Mouse (Mus musculus) MEL (cell line): ENCODE data around the gene Fbf1.

Experiments
- BHLHE40 ChIP-seq: IDR thresholded peaks from 2 replicates; pipeline ENCODE4 v1.6.1; 2012; ENCODE audit warnings: low read depth, mild to moderate bottlenecking, inconsistent platforms, low read length, improper control_type of control experiment, borderline replicate concordance
- CHD2 ChIP-seq: IDR thresholded peaks from 2 replicates; pipeline ENCODE4 v1.6.1; 2011; ENCODE audit warnings: low read length, improper control_type of control experiment
- CTCF ChIP-seq, 3 experiments: IDR thresholded peaks in 2 of 3; conservative IDR thresholded peaks in 1 of 3; 2 replicates each; pipeline ENCODE4 v1.5.1; 2011 to 2012; ENCODE audit warnings: low read length in 3 of 3, low read depth in 2 of 3, mild to moderate bottlenecking in 2 of 3, improper control_type of control experiment in 1 of 3, inconsistent platforms in 1 of 3, mixed read lengths in 1 of 3, moderate library complexity in 1 of 3; ENCODE audit not compliant: control insufficient read depth in 1 of 3, insufficient read depth in 1 of 3, poor library complexity in 1 of 3, severe bottlenecking in 1 of 3
- MAX ChIP-seq: IDR thresholded peaks from 2 replicates; pipeline ENCODE4 v1.6.1; 2011; ENCODE audit warnings: low read length, improper control_type of control experiment
- MYC ChIP-seq: IDR thresholded peaks from 2 replicates; pipeline ENCODE4 v1.6.1; 2011; ENCODE audit warnings: low read depth, mild to moderate bottlenecking, low read length, improper control_type of control experiment, moderate library complexity
- POLR2A ChIP-seq, 2 experiments: IDR thresholded peaks; 2 replicates each; pipeline ENCODE4 v1.6.1; 2011 to 2012; ENCODE audit warnings: low read length in 2 of 2, mild to moderate bottlenecking in 2 of 2, control low read depth in 1 of 2, improper control_type of control experiment in 1 of 2, low read depth in 1 of 2, moderate library complexity in 1 of 2; ENCODE audit not compliant: control insufficient read depth in 1 of 2, insufficient read depth in 1 of 2, poor library complexity in 1 of 2
- RAD21 ChIP-seq: IDR thresholded peaks from 2 replicates; pipeline ENCODE4 v1.6.1; 2011; ENCODE audit warnings: mild to moderate bottlenecking, low read depth, low read length, improper control_type of control experiment
- ZC3H11A ChIP-seq: IDR thresholded peaks from 2 replicates; pipeline ENCODE4 v1.6.1; 2012; ENCODE audit warnings: low read depth, mild to moderate bottlenecking, inconsistent platforms, low read length, improper control_type of control experiment

DNA sequence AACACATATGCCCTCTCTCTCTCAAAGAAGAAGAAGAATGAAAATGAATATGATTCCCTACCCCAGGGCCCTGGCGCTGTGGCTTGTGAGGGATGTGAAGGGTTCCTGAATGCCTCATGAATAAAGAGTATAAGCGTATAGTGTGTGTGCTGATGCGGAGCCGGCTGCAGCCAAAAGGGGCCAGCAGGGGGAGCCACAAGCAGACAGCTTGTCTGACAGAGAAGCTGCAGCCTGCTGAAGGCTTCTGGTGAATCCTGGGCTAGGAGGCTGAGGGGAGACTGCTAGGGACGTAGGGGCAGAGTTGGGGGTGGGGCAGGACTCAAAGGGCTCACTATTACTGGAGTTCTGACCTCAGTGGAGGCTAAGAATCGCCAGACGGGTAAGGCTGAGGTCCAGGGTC is 47.2 kb upstream of the Fbf1 start:
- no peak for TF ChIP-seq MYC
- TF ChIP-seq BHLHE40: no peak
- TF ChIP-seq MAX: no peak
- no peak for TF ChIP-seq POLR2A (IDR thresholded peaks at IDR 0.05; ENCODE audit: control insufficient read depth in 1 of 2, insufficient read depth in 1 of 2, low read depth in 1 of 2, low read length in 2 of 2, poor library complexity in 1 of 2)
- TF ChIP-seq RAD21: peak; percentile 35
- TF ChIP-seq CTCF (IDR thresholded peaks at IDR 0.05 in 2 of 3, conservative IDR thresholded peaks at IDR 0.05 in 1 of 3; ENCODE audit: control insufficient read depth in 1 of 3, insufficient read depth in 1 of 3, low read depth in 2 of 3, low read length in 3 of 3, poor library complexity in 1 of 3, severe bottlenecking in 1 of 3): peak; percentile 56 to 87 (median 78)
- no peak for TF ChIP-seq CHD2
- TF ChIP-seq ZC3H11A: peak; percentile 24; the same call in 1 of the 2 replicates
